Mouse (Mus musculus) left cerebral cortex, postnatal 25 days (tissue): ENCODE data around the gene Tmem191c. TPM values are rescaled to one million over a fixed set of nuclear protein-coding genes. Genes with fewer than 3 reads are reported as not detected.
A peak's percentile ranks its signal among the peaks of the same experiment; 100 is the strongest.
"Not testable (repeated sequence)": the region's sequence is repeated elsewhere in the genome, so short reads cannot be mapped to it uniquely, and the experiment has no call there.

Experiments
- DNase-seq, 2 experiments: peaks; one replicate each; pipeline ENCODE4 v3.0.0; 2022; ENCODE audit warnings: low spot score in 2 of 2, mixed read lengths in 1 of 2
- intact Hi-C: fragments of 180-260 bp; cut with DNase I; formaldehyde crosslinking; loops from one replicate; pipeline ENCODE4 v1.15.1; 2025
- total RNA-seq, 2 experiments: library from RNA; stranded (reverse); gene quantifications; 2 replicates each; pipeline ENCODE4 v1.2.3; 2021

Tmem191c gene
- total RNA-seq = 100 to 1,000 TPM in 1 of 2 experiments, 10 to 100 TPM in 1; 99.2 to 116 TPM

- DNase-seq = no peak
- intact Hi-C loops = loop anchor here (1.0 to 2.0 kb wide), 3 partner anchors 42 to 143 kb away; partner anchors contain the start of genes Hic2 and Sdf2l1
These were observed at the start of gene Tmem191c for GRCm38 (mm10) chr16:17275721-17276120. Gene Tmem191c (plus strand): TSS chr16:17276077.

GRCm38 (mm10) chr16:17226496-17226895 lies 49.4 kb upstream of the Tmem191c start:
- DNase-seq = no peak
- intact Hi-C loops = no loop called here

DNA sequence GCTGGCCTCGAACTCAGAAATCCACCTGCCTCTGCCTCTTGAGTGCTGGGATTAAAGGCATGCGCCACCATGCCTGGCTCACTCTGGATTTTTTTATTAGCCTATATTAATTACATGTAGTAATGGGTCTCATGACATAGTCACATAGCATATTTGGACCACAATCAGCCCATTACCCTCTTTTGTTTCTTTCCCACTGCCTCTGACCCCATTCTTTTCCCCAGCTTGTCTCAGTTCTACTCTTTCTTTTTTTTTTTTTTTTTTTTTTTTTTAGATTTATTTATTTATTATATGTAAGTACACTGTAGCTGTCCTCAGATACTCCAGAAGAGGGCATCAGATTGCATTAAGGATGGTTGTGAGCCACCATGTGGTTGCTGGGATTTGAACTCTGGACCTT lies 44.4 kb upstream of the Tmem191c start:
- intact Hi-C loops, DNase-seq: not testable (repeated sequence)

DNA sequence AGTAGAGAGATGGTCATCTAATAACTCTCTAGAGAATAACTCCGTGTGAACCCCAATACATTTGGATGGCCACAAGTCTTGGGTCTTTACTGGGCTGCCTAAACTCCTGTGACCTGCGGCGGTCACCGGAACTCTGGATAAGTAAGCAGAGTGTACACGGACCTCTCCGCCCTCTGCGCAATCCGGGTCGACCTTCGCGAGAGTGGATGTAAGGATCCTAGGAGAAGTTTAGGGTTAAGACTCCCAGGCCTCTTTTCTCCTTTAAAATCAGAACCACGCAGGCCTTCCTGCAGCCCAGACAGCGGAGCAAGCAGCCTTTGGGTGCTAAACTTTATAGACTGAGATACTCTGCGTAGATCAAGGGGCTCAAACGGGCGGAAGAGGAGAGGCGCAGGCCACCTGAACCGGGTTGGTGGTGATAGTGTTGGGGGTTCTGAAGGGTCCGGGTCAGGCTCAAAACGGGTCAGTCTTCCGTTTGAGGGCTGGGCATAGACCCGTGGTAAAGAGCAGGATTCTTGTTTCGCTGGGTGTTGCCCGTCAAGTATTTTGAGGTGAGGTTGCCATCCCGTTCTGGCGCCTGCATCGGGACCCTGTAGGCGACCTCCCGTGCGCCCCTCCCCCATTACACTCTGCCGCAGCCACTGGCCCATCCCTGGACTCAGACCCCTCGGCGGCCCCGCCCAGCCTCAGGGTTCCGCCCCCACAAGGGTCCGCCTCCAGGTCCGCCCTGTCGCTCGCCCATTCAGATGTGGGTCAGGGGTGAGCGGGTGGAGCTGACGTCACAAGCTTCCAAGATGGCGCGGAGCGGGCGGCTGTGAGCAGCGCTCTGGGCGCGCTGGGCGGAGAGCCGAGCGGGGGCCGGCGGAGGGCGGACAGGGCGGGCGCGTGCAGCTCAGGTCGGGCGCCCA lies 42.8 kb upstream of the Tmem191c start, which contains the start of gene Hic2:
Gene Hic2 (plus strand): TSS at position 779 of the 908 bp plus-strand sequence.
- intact Hi-C loops = loop anchor here (1.0 to 2.0 kb wide), 2 partner anchors 22 to 43 kb away; partner anchors contain the start of gene Tmem191c
- DNase-seq = peak; percentile 89 to 91

- intact Hi-C loops = loop anchor here (1.0 to 2.0 kb wide), 2 partner anchors 23 to 42 kb away; partner anchors contain the start of gene Tmem191c
- DNase-seq = peak; percentile 36 to 40
These were observed 42.0 kb upstream of the Tmem191c start for GRCm38 (mm10) chr16:17233702-17234498.

GRCm38 (mm10) chr16:17234499-17234895 lies 41.4 kb upstream of the Tmem191c start:
- peak; percentile 50 to 70 for DNase-seq
- intact Hi-C loops = no loop called here

DNA sequence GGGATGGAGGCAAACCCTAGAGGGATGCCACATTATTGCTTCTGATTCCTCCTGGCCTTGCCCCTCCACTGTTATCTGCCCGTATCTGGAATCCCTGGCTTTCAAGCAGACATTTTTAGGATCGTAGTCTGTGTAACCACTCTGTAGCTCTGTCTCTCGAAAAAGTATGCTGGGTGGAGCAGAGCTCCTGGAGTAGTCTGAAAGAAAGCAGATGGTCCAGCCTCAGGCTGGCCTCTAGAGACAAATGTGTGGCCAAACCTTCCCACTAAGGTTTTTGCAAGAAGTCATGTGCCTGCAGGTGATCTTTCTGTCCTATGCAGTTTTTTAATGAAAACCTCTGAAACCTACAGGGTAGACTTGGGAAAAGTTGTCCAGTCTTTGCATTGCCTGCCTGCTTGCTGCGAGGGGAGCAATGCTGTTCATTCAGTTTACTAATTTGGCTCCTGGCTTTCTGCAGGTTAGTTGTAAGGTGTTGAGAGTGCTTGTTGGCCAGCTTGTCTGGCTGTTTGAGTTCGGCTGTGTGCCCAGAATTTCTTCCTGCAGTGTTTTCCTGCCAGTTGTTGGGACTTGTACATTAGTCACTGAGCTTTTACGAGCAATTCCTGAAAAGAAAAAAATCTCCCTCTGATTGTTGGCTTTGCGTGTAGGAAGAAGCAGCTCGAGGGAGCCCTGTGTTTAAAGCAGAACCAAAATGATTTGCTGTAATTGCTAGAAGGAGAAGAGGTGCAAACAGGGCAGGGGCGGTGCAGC lies 40.8 kb upstream of the Tmem191c start:
- peak; percentile 32 to 88 for DNase-seq
- intact Hi-C loops = no loop called here

- DNase-seq = no peak
- intact Hi-C loops = no loop called here
These were observed 38.2 kb upstream of the Tmem191c start for GRCm38 (mm10) chr16:17237634-17238033.

GRCm38 (mm10) chr16:17239409-17239808 lies 36.5 kb upstream of the Tmem191c start:
- intact Hi-C loops = no loop called here
- no peak for DNase-seq

- DNase-seq = no peak
- intact Hi-C loops = no loop called here
These were observed 32.1 kb upstream of the Tmem191c start for GRCm38 (mm10) chr16:17243731-17244130.

- DNase-seq = no peak
- intact Hi-C loops = no loop called here
These were observed 30.9 kb upstream of the Tmem191c start for GRCm38 (mm10) chr16:17244996-17245395.

DNA sequence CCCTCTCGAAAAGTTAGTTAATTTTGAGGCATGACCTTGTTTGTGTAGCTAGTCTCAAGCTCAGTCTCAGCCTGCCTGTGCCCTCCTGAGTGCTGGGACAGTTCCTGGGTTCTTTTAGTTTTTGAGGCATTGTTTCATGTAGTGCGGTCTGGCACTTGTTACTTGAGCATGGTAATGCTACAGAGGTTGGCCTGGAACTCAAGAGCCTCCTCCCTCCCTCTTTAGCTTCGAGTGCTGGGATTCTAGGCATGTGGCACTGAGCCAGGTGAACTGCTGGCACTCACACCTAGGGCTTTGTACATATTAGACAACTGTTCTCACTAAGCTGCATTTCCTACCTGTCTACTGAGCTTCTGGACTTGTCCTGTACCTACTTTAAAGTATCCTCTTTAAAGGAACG lies 28.1 kb upstream of the Tmem191c start:
- DNase-seq = no peak
- intact Hi-C loops = no loop called here

GRCm38 (mm10) chr16:17249135-17249534 lies 26.7 kb upstream of the Tmem191c start:
- no peak for DNase-seq
- intact Hi-C loops = no loop called here

GRCm38 (mm10) chr16:17251539-17251938 lies 24.3 kb upstream of the Tmem191c start:
- peak in 1 of 2 experiments; percentile 13 for DNase-seq
- intact Hi-C loops = no loop called here

DNA sequence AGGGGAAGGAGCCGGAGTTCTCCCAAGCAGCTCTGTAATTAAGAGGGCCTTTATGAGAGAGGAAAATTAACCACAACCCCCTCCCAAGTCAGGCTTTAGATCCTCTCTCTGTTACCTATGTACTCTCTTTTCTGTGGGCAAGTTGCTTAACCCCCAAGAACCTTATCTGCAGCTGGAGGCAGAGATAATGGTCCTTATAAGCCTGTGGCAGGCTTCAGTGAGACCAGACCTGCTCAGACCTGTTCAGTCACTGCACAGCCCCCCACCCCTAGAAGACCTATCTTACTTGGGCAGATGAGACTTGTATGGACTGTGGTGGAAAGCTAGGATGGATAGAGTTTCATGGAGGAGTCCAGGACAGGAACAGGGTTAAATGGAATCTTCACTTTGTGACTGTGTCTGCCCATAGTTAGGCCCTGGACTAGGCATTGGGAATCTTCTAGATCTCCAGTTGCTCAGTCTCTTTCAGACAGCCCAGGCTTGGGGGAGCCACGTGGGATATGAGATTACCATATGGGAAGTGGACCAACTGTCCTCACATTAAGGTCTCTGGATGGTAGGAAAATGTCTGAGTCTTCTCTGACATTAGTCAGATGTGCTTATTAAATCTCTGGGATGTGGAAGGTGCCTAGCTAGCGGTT lies 23.7 kb upstream of the Tmem191c start:
- no peak for DNase-seq
- intact Hi-C loops = no loop called here

DNA sequence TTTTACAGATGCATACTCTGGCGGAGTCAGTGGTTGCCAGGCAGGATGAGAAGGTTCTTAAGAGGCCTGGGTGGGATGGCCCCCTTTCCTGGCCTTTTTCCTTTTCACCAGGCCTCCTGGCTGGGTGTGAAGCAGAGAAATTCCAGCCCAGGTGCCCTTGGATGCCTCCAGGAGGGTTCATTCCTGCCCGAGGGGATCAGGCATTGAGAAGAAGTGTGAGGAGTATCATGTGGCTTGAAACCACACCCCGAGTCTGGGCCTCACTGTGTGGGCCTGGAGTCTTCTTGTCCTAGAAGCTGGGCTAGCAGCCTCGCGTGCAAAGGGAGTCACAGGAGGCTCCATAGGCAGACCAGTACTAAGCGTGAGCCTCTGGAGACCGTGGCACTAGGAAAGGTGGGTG lies 23.0 kb upstream of the Tmem191c start:
- intact Hi-C loops = no loop called here
- no peak for DNase-seq

DNA sequence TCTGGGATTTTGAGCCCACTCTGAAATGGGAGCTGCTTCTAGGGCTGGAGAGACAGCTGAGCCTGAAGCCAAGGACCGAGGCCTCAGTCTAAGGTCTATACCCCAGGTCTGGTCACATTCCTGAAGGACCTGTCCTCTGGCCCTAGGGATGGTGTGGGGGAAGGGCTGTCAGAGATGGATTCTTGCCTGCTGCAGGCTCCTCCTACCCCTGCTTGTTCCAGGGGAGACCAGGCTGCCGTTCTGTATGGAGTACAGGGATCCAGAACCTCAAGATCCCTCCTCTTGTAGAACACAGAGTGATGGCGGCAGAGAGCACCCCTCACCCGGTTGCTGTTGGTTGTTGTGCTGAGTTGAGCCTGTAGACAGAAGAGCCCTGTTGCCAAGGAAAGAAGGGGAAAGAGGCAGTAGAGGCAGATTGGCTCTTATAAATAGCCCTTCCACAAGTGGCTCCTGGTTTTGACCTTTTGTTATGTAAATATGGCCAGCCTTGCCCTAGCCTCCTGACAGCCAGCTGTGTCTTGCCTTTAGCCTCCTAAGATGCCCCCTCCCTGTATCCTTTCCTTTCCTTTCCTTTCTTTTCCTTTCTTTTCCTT lies 21.8 kb upstream of the Tmem191c start:
- no peak for DNase-seq
- intact Hi-C loops = no loop called here

- intact Hi-C loops = no loop called here
- DNase-seq = no peak
These were observed 20.6 kb upstream of the Tmem191c start for GRCm38 (mm10) chr16:17255270-17255669.
